Comparison of ENCODE assay signal across 16 mouse cellular contexts in genomic region chr2:156918562-156918961, GRCm38 (mm10). TPM values are rescaled to one million over a fixed set of nuclear protein-coding genes. Genes with fewer than 3 reads are reported as not detected.
DNase-seq lines count a peak whose midpoint lies in the region; ATAC-seq lines count a peak whose summit lies in the region.
"Had no signal": no experiment of that assay in that cellular context is flagged by ENCODE, and none has a peak within 500 bp of the region (broad histone marks: within the 10 kb centered on the region; RNA-seq: fewer than 3 reads in every experiment).

No protein-coding gene starts in this region.

- H3K9me3 ChIP-seq in forebrain, embryonic 16.5 days (ENCODE audit: control insufficient read depth, low read length): no peaks in the 10 kb centered on the region
- H3K9me3 ChIP-seq: G1E; heart, embryonic 15.5 days; hindbrain, embryonic 15.5 days had no signal

- no peak for ATAC-seq in forebrain, embryonic 16.5 days
- ATAC-seq: forebrain, embryonic 14.5 days had no signal

- no peak overlapping the region for H3K4me2 ChIP-seq in forebrain, embryonic 16.5 days (ENCODE audit: low read length)
- H3K4me2 ChIP-seq: heart, embryonic 15.5 days; hindbrain, embryonic 15.5 days; lung, embryonic 14.5 days had no signal

- WGBS in forebrain, embryonic 16.5 days: 58% methylated on average over 4 of the region's 4 CpGs

- no peak overlapping the region for H3K27ac ChIP-seq in forebrain, embryonic 16.5 days (ENCODE audit: low read length)
- H3K27ac ChIP-seq: heart, embryonic 15.5 days; hindbrain, embryonic 15.5 days had no signal

- H3K27me3 ChIP-seq in forebrain, embryonic 16.5 days (replicated peaks; ENCODE audit: control insufficient read depth, insufficient read depth, low read length): no peaks in the 10 kb centered on the region
- H3K27me3 ChIP-seq: heart, embryonic 15.5 days; hindbrain, embryonic 15.5 days had no signal

- H3K9ac ChIP-seq in forebrain, embryonic 16.5 days (replicated peaks; ENCODE audit: low read depth, low read length): no peak overlapping the region
- H3K9ac ChIP-seq: heart, embryonic 15.5 days; hindbrain, embryonic 15.5 days; lung, embryonic 14.5 days had no signal

- no peak overlapping the region for H3K4me3 ChIP-seq in forebrain, embryonic 16.5 days (replicated peaks; ENCODE audit: low read length)
- H3K4me3 ChIP-seq: heart, embryonic 15.5 days; hindbrain, embryonic 15.5 days; myocyte had no signal

- H3K4me1 ChIP-seq in forebrain, embryonic 16.5 days (replicated peaks; ENCODE audit: control insufficient read depth, insufficient read depth, low read length): no peaks in the 10 kb centered on the region
- H3K4me1 ChIP-seq: heart, embryonic 15.5 days; hindbrain, embryonic 15.5 days had no signal

- DNase-seq in spleen, postnatal 36 days (ENCODE audit: low spot score in 2 of 2): peak; percentile 55 to 62
- no peak for DNase-seq in spleen, postnatal 14 days (ENCODE audit: low spot score in 2 of 2)
- DNase-seq in c-Kit-positive CD71-negative TER-119-negative erythroid progenitor cells, embryonic 14.5 days (ENCODE audit: low read depth): peak; percentile 42
- DNase-seq in natural killer cell, adult 2 months (ENCODE audit: low spot score in 2 of 2): peak; percentile 28 to 42
- no peak for DNase-seq in left cerebral cortex, adult 11 months (ENCODE audit: low spot score)
- no peak for DNase-seq in testis, postnatal 14 days (ENCODE audit: low spot score)
- DNase-seq: cerebellum, postnatal 14 days; gastrocnemius, postnatal 14 days; kidney, adult 8-10 months; lung, embryonic 14.5 days had no signal

- no peaks in the 10 kb centered on the region for H3K36me3 ChIP-seq in forebrain, embryonic 16.5 days (ENCODE audit: control insufficient read depth, insufficient read depth)
- H3K36me3 ChIP-seq: G1E; heart, embryonic 15.5 days; hindbrain, embryonic 15.5 days had no signal

RNA-seq across cellular contexts. Expression of gene Sla2, which starts 31.6 kb away (rescaled TPM):
- polyA plus RNA-seq in forebrain, embryonic 16.5 days (2015; fragmentation: Nextera tagmentation; extraction: Ambion mirVana): 0.11 and 0.29 TPM in 2 replicates

RNA-seq across cellular contexts. Expression of gene Rab5if, which starts 55.6 kb away (rescaled TPM):
- polyA plus RNA-seq in forebrain, embryonic 16.5 days (2015; fragmentation: Nextera tagmentation; extraction: Ambion mirVana): 131 and 139 TPM in 2 replicates

Comparison
In these comparisons a context has a peak if more than half of its experiments do, and no peak if none do; other contexts are left out.
1. DNase-seq: peak in spleen, postnatal 36 days (2 of 2), c-Kit-positive CD71-negative TER-119-negative erythroid progenitor cells, embryonic 14.5 days (single experiment) and natural killer cell, adult 2 months (2 of 2); none in spleen, postnatal 14 days (0 of 2), left cerebral cortex, adult 11 months (single experiment) and testis, postnatal 14 days (single experiment).